Mouse (Mus musculus) urinary bladder, adult 2 months (tissue): ENCODE measurements around the gene Gm10112. TPM values are rescaled to one million over a fixed set of nuclear protein-coding genes. Genes with fewer than 3 reads are reported as not detected.

Experiments
- DNase-seq: peaks from one replicate; pipeline ENCODE4 v3.0.0; 2022; ENCODE audit warnings: low spot score
- polyA plus RNA-seq: library from polyadenylated mRNA; depleted of rRNA; stranded (reverse); fragments of >200 nt; gene quantifications from 2 replicates; pipeline ENCODE4 v1.2.3, GENCODE M21; 2012; rRNA removed

The Gm10112 gene
- polyA plus RNA-seq = not detected in 2 replicates

GRCm38 (mm10) chrX:111168040-111168439 lies at the start of gene Gm10112:
Gene Gm10112 (plus strand): TSS chrX:111168340.
- DNase-seq = no peak

GRCm38 (mm10) chrX:111189574-111189973 lies 21.4 kb downstream of the Gm10112 start:
- DNase-seq = no peak

DNA sequence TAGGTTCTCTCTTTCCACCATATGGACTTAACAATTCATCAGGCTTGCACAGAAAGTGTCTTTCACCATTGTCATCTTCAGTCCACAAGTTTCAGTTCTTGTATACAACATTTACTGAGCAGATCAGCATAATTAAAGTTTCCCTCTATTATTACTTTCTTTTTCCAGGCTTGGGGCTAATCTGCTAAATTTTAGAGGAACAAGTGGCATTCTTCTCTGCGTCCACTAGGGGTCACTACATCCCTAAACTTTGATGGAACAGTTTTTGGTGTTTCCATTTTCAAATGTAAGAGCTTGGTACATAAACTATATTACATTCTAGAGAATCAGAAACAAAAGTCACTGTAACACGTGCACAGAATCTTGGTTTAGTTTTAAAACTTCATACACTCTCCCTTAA lies 28.2 kb downstream of the Gm10112 start:
- DNase-seq = no peak

DNA sequence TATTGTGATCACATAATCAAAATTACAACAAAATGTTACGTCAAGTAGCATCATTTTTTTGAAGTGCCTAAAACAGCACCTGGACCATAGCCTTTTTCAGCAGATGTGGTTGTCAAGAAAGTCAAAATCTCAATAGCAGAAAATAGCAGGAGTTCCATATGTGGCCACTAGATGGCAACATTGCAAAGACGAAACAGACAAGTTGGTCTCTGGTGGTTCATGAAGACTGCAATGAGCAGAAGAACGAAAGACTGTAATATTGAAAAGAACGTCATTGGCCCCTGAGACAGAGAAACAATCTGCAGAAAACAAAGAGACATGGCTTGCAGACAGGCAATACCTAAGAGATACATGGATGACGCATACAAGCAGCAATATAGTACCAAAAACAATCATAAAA lies 42.1 kb downstream of the Gm10112 start:
- no peak for DNase-seq

Other genes with a start within 250 kb of the Gm10112 start
- not detected in 2 replicates for gene Cylc1, start 57.9 kb upstream of the Gm10112 start, polyA plus RNA-seq